Mouse (Mus musculus) MEL (cell line): Measurements from ENCODE around the gene Vps33a. TPM values are rescaled to one million over a fixed set of nuclear protein-coding genes. Genes with fewer than 3 reads are reported as not detected.

Source experiments
- DNase-seq: peaks from one replicate; pipeline ENCODE4 v3.0.0; 2011; ENCODE audit warnings: low read depth, low spot score
- H3K27ac ChIP-seq: 2 replicates; pipeline ENCODE4 v1.5.1; 2012; ENCODE audit warnings: low read depth, mild to moderate bottlenecking, control low read depth, low read length, moderate library complexity; ENCODE audit not compliant: control insufficient read depth
- H3K27me3 ChIP-seq, 2 experiments: fragments of 150-350 bp in 1 of 2; sonication (generic) in 1 of 2; 2 replicates each; pipeline ENCODE4 v1.6.1; 2012; ENCODE audit warnings: low read length in 2 of 2, mild to moderate bottlenecking in 2 of 2, improper control_type of control experiment in 1 of 2, moderate library complexity in 1 of 2; ENCODE audit not compliant: insufficient read depth in 2 of 2, control insufficient read depth in 1 of 2
- H3K36me3 ChIP-seq, 2 experiments: 2 replicates each; pipeline ENCODE4 v1.6.1; 2012 to 2014; ENCODE audit warnings: low read length in 2 of 2, improper control_type of control experiment in 1 of 2, inconsistent platforms in 1 of 2, mild to moderate bottlenecking in 1 of 2; ENCODE audit not compliant: insufficient read depth in 2 of 2, control insufficient read depth in 1 of 2
- H3K4me1 ChIP-seq, 2 experiments: fragments of 150-350 bp in 1 of 2; sonication (generic) in 1 of 2; 2 replicates each; pipeline ENCODE4 v1.6.1; 2012; ENCODE audit warnings: low read length in 2 of 2, improper control_type of control experiment in 1 of 2, mild to moderate bottlenecking in 1 of 2; ENCODE audit not compliant: insufficient read depth in 2 of 2, control insufficient read depth in 1 of 2
- H3K4me3 ChIP-seq, 2 experiments: fragments of 150-350 bp in 1 of 2; sonication (generic) in 1 of 2; 2 replicates each; pipeline ENCODE4 v1.5.1; 2012; ENCODE audit warnings: low read depth in 2 of 2, low read length in 2 of 2, mild to moderate bottlenecking in 2 of 2, moderate library complexity in 2 of 2, control low read depth in 1 of 2, improper control_type of control experiment in 1 of 2; ENCODE audit not compliant: control insufficient read depth in 1 of 2, insufficient read depth in 1 of 2
- H3K79me2 ChIP-seq: 2 replicates; pipeline ENCODE4 v1.6.1; 2012; ENCODE audit warnings: mild to moderate bottlenecking, low read length, moderate library complexity; ENCODE audit not compliant: control insufficient read depth, poor library complexity, insufficient read depth
- H3K9ac ChIP-seq: 2 replicates; pipeline ENCODE4 v1.6.1; 2012; ENCODE audit warnings: low read depth, mild to moderate bottlenecking, control low read depth, low read length, moderate library complexity; ENCODE audit not compliant: control insufficient read depth, poor library complexity, severe bottlenecking
- H3K9me3 ChIP-seq: fragments of 150-350 bp; sonication (generic); replicated peaks from 2 replicates; pipeline ENCODE4 v1.6.1; 2012; ENCODE audit warnings: mild to moderate bottlenecking, low read length, improper control_type of control experiment, moderate library complexity; ENCODE audit not compliant: insufficient read depth
- CHD1 ChIP-seq: IDR thresholded peaks from 2 replicates; pipeline ENCODE4 v1.6.1; 2012; ENCODE audit warnings: low read depth, mild to moderate bottlenecking, inconsistent platforms, low read length, improper control_type of control experiment
- CHD2 ChIP-seq: IDR thresholded peaks from 2 replicates; pipeline ENCODE4 v1.6.1; 2011; ENCODE audit warnings: low read length, improper control_type of control experiment
- CTCF ChIP-seq, 3 experiments: IDR thresholded peaks in 2 of 3; conservative IDR thresholded peaks in 1 of 3; 2 replicates each; pipeline ENCODE4 v1.5.1; 2011 to 2012; ENCODE audit warnings: low read length in 3 of 3, low read depth in 2 of 3, mild to moderate bottlenecking in 2 of 3, improper control_type of control experiment in 1 of 3, inconsistent platforms in 1 of 3, mixed read lengths in 1 of 3, moderate library complexity in 1 of 3; ENCODE audit not compliant: control insufficient read depth in 1 of 3, insufficient read depth in 1 of 3, poor library complexity in 1 of 3, severe bottlenecking in 1 of 3
- ETS1 ChIP-seq: IDR thresholded peaks from 2 replicates; pipeline ENCODE4 v1.6.1; 2012; ENCODE audit warnings: low read depth, mild to moderate bottlenecking, inconsistent platforms, low read length, improper control_type of control experiment, moderate library complexity
- JUND ChIP-seq: IDR thresholded peaks from 2 replicates; pipeline ENCODE4 v1.6.1; 2011; ENCODE audit warnings: low read depth, mild to moderate bottlenecking, improper control_type of control experiment, low read length
- KAT2A ChIP-seq: conservative IDR thresholded peaks from 2 replicates; pipeline ENCODE4 v1.6.1; 2012; ENCODE audit warnings: low read depth, low read length, improper control_type of control experiment, inconsistent platforms
- MAFK ChIP-seq: IDR thresholded peaks from 2 replicates; pipeline ENCODE4 v1.6.1; 2011; ENCODE audit warnings: low read depth, mild to moderate bottlenecking, low read length, improper control_type of control experiment, borderline replicate concordance
- MAZ ChIP-seq: IDR thresholded peaks from 2 replicates; pipeline ENCODE4 v1.6.1; 2012; ENCODE audit warnings: low read depth, mild to moderate bottlenecking, inconsistent platforms, low read length, improper control_type of control experiment
- NELFE ChIP-seq: IDR thresholded peaks from 2 replicates; pipeline ENCODE4 v1.6.1; 2011; ENCODE audit warnings: low read depth, low read length, improper control_type of control experiment
- NRF1 ChIP-seq: IDR thresholded peaks from 2 replicates; pipeline ENCODE4 v1.6.1; 2014; ENCODE audit warnings: low read depth, mild to moderate bottlenecking, inconsistent platforms, low read length, improper control_type of control experiment, moderate library complexity; ENCODE audit not compliant: poor library complexity, insufficient read depth, severe bottlenecking
- POLR2A ChIP-seq, 2 experiments: IDR thresholded peaks; 2 replicates each; pipeline ENCODE4 v1.6.1; 2011 to 2012; ENCODE audit warnings: low read length in 2 of 2, mild to moderate bottlenecking in 2 of 2, control low read depth in 1 of 2, improper control_type of control experiment in 1 of 2, low read depth in 1 of 2, moderate library complexity in 1 of 2; ENCODE audit not compliant: control insufficient read depth in 1 of 2, insufficient read depth in 1 of 2, poor library complexity in 1 of 2
- POLR2AphosphoS2 ChIP-seq: IDR thresholded peaks from 2 replicates; pipeline ENCODE4 v1.6.1; 2011; ENCODE audit warnings: low read length, improper control_type of control experiment
- RCOR1 ChIP-seq: IDR thresholded peaks from 2 replicates; pipeline ENCODE4 v1.6.1; 2012; ENCODE audit warnings: low read depth, mild to moderate bottlenecking, inconsistent platforms, low read length, improper control_type of control experiment
- SIN3A ChIP-seq: IDR thresholded peaks from 2 replicates; pipeline ENCODE4 v1.6.1; 2012; ENCODE audit warnings: low read length, improper control_type of control experiment, inconsistent platforms
- TAL1 ChIP-seq: IDR thresholded peaks from 2 replicates; pipeline ENCODE4 v1.6.1; 2012; ENCODE audit warnings: mild to moderate bottlenecking, inconsistent platforms, low read length, moderate library complexity, mixed read lengths
- UBTF ChIP-seq: IDR thresholded peaks from 2 replicates; pipeline ENCODE4 v1.6.1; 2012; ENCODE audit warnings: low read depth, mild to moderate bottlenecking, inconsistent platforms, low read length, improper control_type of control experiment, moderate library complexity, borderline replicate concordance; ENCODE audit not compliant: insufficient read depth
- USF1 ChIP-seq: IDR thresholded peaks from 2 replicates; pipeline ENCODE4 v1.6.1; 2014; ENCODE audit warnings: low read depth, mild to moderate bottlenecking, inconsistent platforms, low read length, improper control_type of control experiment, moderate library complexity
- USF2 ChIP-seq, 2 experiments: IDR thresholded peaks; 2 replicates each; pipeline ENCODE4 v1.6.1; 2011 to 2012; ENCODE audit warnings: improper control_type of control experiment in 2 of 2, low read length in 2 of 2, borderline replicate concordance in 1 of 2, inconsistent platforms in 1 of 2, low read depth in 1 of 2, mild to moderate bottlenecking in 1 of 2; ENCODE audit not compliant: insufficient read depth in 1 of 2
- ZMIZ1 ChIP-seq: IDR thresholded peaks from 2 replicates; pipeline ENCODE4 v1.6.1; 2012; ENCODE audit warnings: low read depth, mild to moderate bottlenecking, inconsistent platforms, low read length, improper control_type of control experiment, moderate library complexity
- polyA plus RNA-seq, 2 experiments: library from polyadenylated mRNA; stranded (reverse) in 1 of 2; unstranded in 1 of 2; fragments of >175 nt in 1 of 2; fragments of >200 nt in 1 of 2; gene quantifications; 2 replicates each; pipeline versions ENCODE4 v1.2.1 to v1.2.4; 2012; ENCODE audit warnings: low replicate concordance in 2 of 2, low read depth in 1 of 2; ENCODE audit not compliant: insufficient read length in 2 of 2, insufficient read depth in 1 of 2, missing spikeins in 1 of 2
- total RNA-seq: library from RNA; depleted of rRNA; stranded (reverse); fragments of 300-350 nt; gene quantifications from 2 replicates; pipeline ENCODE4 v1.2.3, GENCODE M21; 2012

Vps33a gene
- total and polyA plus RNA-seq, 3 experiments: 21.4 to 23.9 TPM; not detected in 1

DNA sequence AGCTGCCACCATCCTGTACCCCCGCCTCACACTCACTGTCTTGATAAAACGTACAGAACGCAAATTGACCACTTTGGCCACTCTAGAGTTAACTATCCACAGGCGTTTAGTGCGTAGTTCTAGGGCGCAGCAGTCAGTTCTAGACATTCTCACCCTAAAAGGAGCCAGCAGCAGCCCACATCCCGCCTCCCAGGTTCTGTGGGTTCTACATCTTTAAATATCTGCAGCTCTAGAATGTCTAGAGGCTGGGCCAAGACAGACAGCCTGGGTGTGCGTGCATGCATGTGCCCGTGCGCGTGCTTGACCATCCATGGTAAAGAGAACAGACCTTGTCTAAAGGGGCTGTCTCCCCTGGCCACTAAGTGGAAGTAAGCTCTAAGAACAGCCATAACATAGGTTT lies 11.7 kb downstream of the Vps33a start:
- Histone ChIP-seq H3K36me3 (peaks cover 0 to 6% of the 10 kb centered on the region in 2 experiments; a peak in 2 of 4 replicates), H3K27ac (no peak overlapping the region)
- DNase-seq: no peak

GRCm38 (mm10) chr5:123559588-123559987 lies 13.2 kb downstream of the Vps33a start:
- Histone ChIP-seq H3K79me2 (no peaks in the 10 kb centered on the region), H3K27ac (no peak overlapping the region), H3K9ac (no peak overlapping the region), H3K9me3 (no peaks in the 10 kb centered on the region), H3K27me3 (no peaks in the 10 kb centered on the region), H3K4me1 (no peaks in the 10 kb centered on the region), H3K4me3 (no peak overlapping the region), H3K36me3 (peaks cover 0 to 6% of the 10 kb centered on the region in 2 experiments; a peak in 2 of 4 replicates)
- no peak for TF ChIP-seq KAT2A
- TF ChIP-seq ZMIZ1: no peak
- TF ChIP-seq NELFE: no peak
- TF ChIP-seq UBTF: no peak
- no peak for TF ChIP-seq CTCF (IDR thresholded peaks at IDR 0.05 in 2 of 3, conservative IDR thresholded peaks at IDR 0.05 in 1 of 3; ENCODE audit: control insufficient read depth in 1 of 3, insufficient read depth in 1 of 3, low read depth in 2 of 3, low read length in 3 of 3, poor library complexity in 1 of 3, severe bottlenecking in 1 of 3)
- TF ChIP-seq CHD1: no peak
- TF ChIP-seq ETS1: no peak
- no peak for TF ChIP-seq POLR2AphosphoS2
- no peak for TF ChIP-seq JUND
- TF ChIP-seq POLR2A (IDR thresholded peaks at IDR 0.05; ENCODE audit: control insufficient read depth in 1 of 2, insufficient read depth in 1 of 2, low read depth in 1 of 2, low read length in 2 of 2, poor library complexity in 1 of 2): no peak
- TF ChIP-seq CHD2: no peak
- TF ChIP-seq MAFK: no peak
- TF ChIP-seq SIN3A: no peak
- no peak for TF ChIP-seq NRF1
- DNase-seq: no peak

More for the DNA sequence above, 11.7 kb downstream of the Vps33a start:
- Histone ChIP-seq H3K9me3 (no peaks in the 10 kb centered on the region), H3K9ac (no peak overlapping the region), H3K4me1 (no peaks in the 10 kb centered on the region), H3K27me3 (no peaks in the 10 kb centered on the region), H3K79me2 (no peaks in the 10 kb centered on the region), H3K4me3 (no peak overlapping the region)
- no peak for TF ChIP-seq USF1
- no peak for TF ChIP-seq USF2 (IDR thresholded peaks at IDR 0.05; ENCODE audit: borderline replicate concordance in 1 of 2, insufficient read depth in 1 of 2, low read depth in 1 of 2, low read length in 2 of 2)
- no peak for TF ChIP-seq RCOR1
- no peak for TF ChIP-seq CHD2
- TF ChIP-seq TAL1: no peak
- no peak for TF ChIP-seq NELFE
- TF ChIP-seq MAZ: no peak
